Mouse (Mus musculus): ENCODE measurements around the gene Olfr187.

DNA sequence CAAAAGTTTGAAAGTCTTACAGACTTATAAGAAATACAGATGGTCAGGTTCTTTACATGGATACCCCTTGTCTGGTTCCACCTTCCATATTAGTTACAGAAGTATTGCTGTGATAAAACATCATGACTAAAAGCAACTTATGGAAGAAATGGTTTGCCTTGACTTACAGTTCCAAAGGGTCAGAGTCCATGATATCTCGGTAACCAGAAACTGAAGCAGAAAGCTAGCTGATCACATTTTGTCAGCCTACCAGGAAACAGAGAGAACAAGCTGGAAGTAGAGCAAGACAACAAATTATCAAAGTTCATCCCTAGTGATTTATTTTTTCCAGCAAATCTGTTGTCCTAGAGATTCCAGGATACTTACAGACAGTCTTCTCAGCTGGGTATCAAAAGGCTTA, 34.0 kb upstream of the Olfr187 start:
- TF ChIP-seq CHD2 (IDR thresholded peaks at IDR 0.05; ENCODE audit: low read depth, low read length): no peak
- no peak for TF ChIP-seq ZC3H11A (IDR thresholded peaks at IDR 0.05; ENCODE audit: borderline replicate concordance, low read depth, low read length)
